ENCODE assay signal across 11 mouse cellular contexts in genomic region chr4:108143178-108143577, GRCm38 (mm10). TPM values are rescaled to one million over a fixed set of nuclear protein-coding genes. Genes with fewer than 3 reads are reported as not detected.
A peak's percentile ranks its signal among the peaks of the same experiment; 100 is the strongest.
DNase-seq lines count a peak whose midpoint lies in the region; TF ChIP-seq lines count a peak whose summit lies in the region.
"Not testable (repeated sequence)": the region's sequence is repeated elsewhere in the genome, so short reads cannot be mapped to it uniquely, and the experiment has no call there.
"Had no signal": no experiment of that assay in that cellular context is flagged by ENCODE, and none has a peak within 500 bp of the region (broad histone marks: within the 10 kb centered on the region; RNA-seq: fewer than 3 reads in every experiment).

No protein-coding gene starts in this region.

- not testable (repeated sequence) for H3K9ac ChIP-seq in liver, adult 2 months (ENCODE audit: low read depth, low read length)

- H3K4me1 ChIP-seq in kidney, adult 2 months (ENCODE audit: control insufficient read depth, insufficient read depth, low read length); liver, adult 2 months (ENCODE audit: control insufficient read depth, insufficient read depth, low read length): not testable (repeated sequence)

- TF ChIP-seq CTCF in kidney, adult 2 months (conservative IDR thresholded peaks at IDR 0.05; ENCODE audit: insufficient read depth, insufficient read length, low read depth, low read length); liver, adult 2 months (IDR thresholded peaks at IDR 0.05; ENCODE audit: low read depth, low read length): not testable (repeated sequence)

- H3K27ac ChIP-seq in kidney, adult 2 months (ENCODE audit: insufficient read depth, low read depth, low read length), result peak overlapping the region; percentile 90
- peak overlapping the region; percentile 20; the same call in 1 of the 2 replicates for H3K27ac ChIP-seq in liver, adult 2 months (replicated peaks; ENCODE audit: insufficient read depth, low read depth, low read length)

- not testable (repeated sequence) for TF ChIP-seq POLR2A in kidney, adult 2 months (IDR thresholded peaks at IDR 0.05; ENCODE audit: low read depth, low read length); liver, adult 2 months (IDR thresholded peaks at IDR 0.05; ENCODE audit: extremely low read depth, insufficient read depth, low read length)

- not testable (repeated sequence) for H3K27me3 ChIP-seq in kidney, adult 2 months (replicated peaks; ENCODE audit: control insufficient read depth, insufficient read depth, low read length); liver, adult 2 months (ENCODE audit: control insufficient read depth, insufficient read depth, low read length)

- 59% methylated on average over 2 of the region's 2 CpGs for WGBS in kidney, adult 2 months
- WGBS in liver, adult 2 months, result 51% methylated on average over 2 of the region's 2 CpGs

- not testable (repeated sequence) for H3K79me2 ChIP-seq in liver, adult 2 months (ENCODE audit: control insufficient read depth, insufficient read depth, low read length)

- peak; percentile 42 for DNase-seq in A20 (ENCODE audit: low read depth, low spot score)
- peak; percentile 52 for DNase-seq in NIH3T3 (ENCODE audit: low read depth)
- DNase-seq in heart, adult 11 months, result peak; percentile 43
- not testable (repeated sequence) for DNase-seq in kidney, adult 2 months
- peak; percentile 62 for DNase-seq in liver, adult 2 months (ENCODE audit: extremely low read depth, low read depth, low spot score)
- DNase-seq in lung, postnatal 36 days, result peak; percentile 13
- peak; percentile 21 for DNase-seq in thymus, postnatal 0 days (ENCODE audit: low spot score)

- H3K4me3 ChIP-seq in kidney, adult 2 months (ENCODE audit: insufficient read depth, low read depth, low read length), result peak overlapping the region; percentile 63
- not testable (repeated sequence) for H3K4me3 ChIP-seq in liver, adult 2 months (ENCODE audit: insufficient read depth, low read depth, low read length)

- not testable (repeated sequence) for H3K36me3 ChIP-seq in kidney, adult 2 months (ENCODE audit: control insufficient read depth, insufficient read depth, low read length); liver, adult 2 months (ENCODE audit: control insufficient read depth, insufficient read depth, low read length)

RNA-seq across cellular contexts. Expression of gene Scp2, which starts 1.6 kb away (rescaled TPM):
- 532 and 670 TPM in 2 replicates for polyA plus RNA-seq in kidney, adult 2 months (2012; rRNA removed)
- 2,678 and 3,000 TPM in 2 replicates for total RNA-seq in liver, adult 2 months (2014; rRNA removed)
- 1,138 and 1,579 TPM in 2 replicates for polyA plus RNA-seq in liver, adult 2 months (2012; rRNA removed)
- 333 and 345 TPM in 2 replicates for polyA plus RNA-seq in thymus, postnatal 0 days (2015; fragmentation: Nextera tagmentation; extraction: Ambion mirVana)

RNA-seq across cellular contexts. Expression of gene Echdc2, which starts 22.1 kb away (rescaled TPM):
- 220 and 261 TPM in 2 replicates for polyA plus RNA-seq in kidney, adult 2 months (2012; rRNA removed)
- 141 and 149 TPM in 2 replicates for total RNA-seq in liver, adult 2 months (2014; rRNA removed)
- polyA plus RNA-seq in liver, adult 2 months (2012; rRNA removed), result 203 and 264 TPM in 2 replicates
- polyA plus RNA-seq in thymus, postnatal 0 days (2015; fragmentation: Nextera tagmentation; extraction: Ambion mirVana), result 8.8 and 9.9 TPM in 2 replicates
- total RNA-seq: monocyte, adult 5-6 weeks had no signal
- polyA plus RNA-seq: macrophage had no signal

RNA-seq across cellular contexts. Expression of gene Podn, which starts 46.9 kb away (rescaled TPM):
- 29.8 and 30.4 TPM in 2 replicates for polyA plus RNA-seq in kidney, adult 2 months (2012; rRNA removed)
- total RNA-seq in liver, adult 2 months (2014; rRNA removed), result 1.9 and 2.7 TPM in 2 replicates
- 2.9 and 3.8 TPM in 2 replicates for polyA plus RNA-seq in liver, adult 2 months (2012; rRNA removed)
- 0.32 and 0.36 TPM in 2 replicates for polyA plus RNA-seq in thymus, postnatal 0 days (2015; fragmentation: Nextera tagmentation; extraction: Ambion mirVana)
- total RNA-seq: granulocyte monocyte progenitor cell, adult 5-6 weeks; megakaryocyte-erythroid progenitor cell, adult 5-6 weeks; monocyte, adult 5-6 weeks had no signal
- polyA plus RNA-seq: macrophage had no signal

Comparison
In these comparisons a context has a peak if more than half of its experiments do, and no peak if none do; other contexts are left out.
1. RNA of gene Echdc2, which starts 22.1 kb away (polyA plus RNA-seq): 203 to 264 TPM in liver, adult 2 months and 220 to 261 TPM in kidney, adult 2 months; 8.8 to 9.9 TPM in thymus, postnatal 0 days; every median in the first group is over 10 times any median in the second.